Mouse (Mus musculus): ENCODE measurements around the gene Acod1. TPM values are rescaled to one million over a fixed set of nuclear protein-coding genes. Genes with fewer than 3 reads are reported as not detected.

The Acod1 gene
- total and polyA plus RNA-seq, 2 experiments from 2014 or later = not detected

DNA sequence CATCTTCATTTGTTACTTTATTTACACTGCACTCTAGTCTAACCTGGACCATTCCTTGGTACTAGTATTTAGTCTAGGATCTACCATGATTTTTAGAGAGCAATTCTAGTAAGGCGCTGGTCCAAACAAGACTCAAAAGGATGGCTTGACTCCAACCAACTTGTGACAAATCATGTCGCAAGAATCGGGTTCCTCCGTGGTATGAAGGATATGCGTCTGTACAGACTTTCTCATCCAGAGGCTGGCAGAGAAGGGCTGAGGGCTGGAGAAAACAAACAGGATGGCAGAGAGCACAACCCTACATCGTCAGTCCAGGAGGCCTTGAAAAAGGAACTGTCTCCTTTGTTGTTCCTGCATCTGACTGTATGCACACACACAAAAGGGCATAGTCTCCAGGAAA is 49.8 kb downstream of the Acod1 start:
- no peak overlapping the region for H3K4me2 ChIP-seq (ENCODE audit: low read depth, low read length, poor library complexity, severe bottlenecking)
- H3K4me3 ChIP-seq (ENCODE audit: low read depth, low read length) = no peak overlapping the region
- H3K9me3 ChIP-seq (ENCODE audit: low read length) = no peaks in the 10 kb centered on the region
- 77% methylated on average over 6 of the region's 6 CpGs for WGBS
- H3K4me1 ChIP-seq (ENCODE audit: insufficient read depth, low read length) = peaks cover 14% of the 10 kb centered on the region
- ATAC-seq (ENCODE audit: low FRiP score) (no peak), DNase-seq (ENCODE audit: low spot score) (no peak)
- peaks cover 2% of the 10 kb centered on the region; the same call in 1 of the 2 replicates for H3K36me3 ChIP-seq (ENCODE audit: insufficient read depth, low read length)
- H3K27me3 ChIP-seq (ENCODE audit: insufficient read depth, low read length) = no peaks in the 10 kb centered on the region
- no peak overlapping the region for H3K27ac ChIP-seq (ENCODE audit: low read depth, low read length)
- H3K9ac ChIP-seq (replicated peaks; ENCODE audit: low read length, poor library complexity, severe bottlenecking) = no peak overlapping the region
- TF ChIP-seq CTCF (IDR thresholded peaks at IDR 0.05) = no peak

DNA sequence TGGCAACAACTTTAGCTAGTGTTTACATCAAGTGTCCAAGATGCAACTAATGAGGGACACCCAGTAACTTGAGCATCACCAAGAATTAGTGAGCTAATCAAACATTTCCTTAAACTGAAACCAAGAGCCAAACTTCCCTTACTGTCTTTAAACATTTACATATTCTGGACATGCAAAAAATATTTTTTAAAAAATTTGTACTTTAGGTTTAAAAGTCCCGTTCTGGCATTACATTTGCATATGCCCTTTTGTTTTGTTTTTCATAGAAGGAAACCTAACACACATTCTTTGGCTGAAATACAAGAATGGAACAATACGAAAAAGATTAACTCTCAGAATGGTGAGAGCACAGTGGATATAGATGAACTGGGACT is 51.4 kb downstream of the Acod1 start:
- no peaks in the 10 kb centered on the region for H3K36me3 ChIP-seq (ENCODE audit: insufficient read depth, low read length)
- ATAC-seq (ENCODE audit: low FRiP score) = no peak
- H3K9me3 ChIP-seq (ENCODE audit: low read length) = no peaks in the 10 kb centered on the region
- peak overlapping the region; percentile 96 for H3K9ac ChIP-seq (replicated peaks; ENCODE audit: low read length, poor library complexity, severe bottlenecking)
- no peak overlapping the region for H3K27ac ChIP-seq (ENCODE audit: low read depth, low read length)
- no peak for TF ChIP-seq CTCF (IDR thresholded peaks at IDR 0.05)
- DNase-seq (ENCODE audit: low spot score) = no peak
- 1% methylated on average over 2 of the region's 2 CpGs for WGBS
- peak overlapping the region; percentile 71 for H3K4me2 ChIP-seq (ENCODE audit: low read depth, low read length, poor library complexity, severe bottlenecking)
- no peaks in the 10 kb centered on the region for H3K27me3 ChIP-seq (ENCODE audit: insufficient read depth, low read length)
- H3K4me3 ChIP-seq (ENCODE audit: low read depth, low read length) = peak overlapping the region; percentile 95
- H3K4me1 ChIP-seq (ENCODE audit: insufficient read depth, low read length) = peaks cover 14% of the 10 kb centered on the region

DNA sequence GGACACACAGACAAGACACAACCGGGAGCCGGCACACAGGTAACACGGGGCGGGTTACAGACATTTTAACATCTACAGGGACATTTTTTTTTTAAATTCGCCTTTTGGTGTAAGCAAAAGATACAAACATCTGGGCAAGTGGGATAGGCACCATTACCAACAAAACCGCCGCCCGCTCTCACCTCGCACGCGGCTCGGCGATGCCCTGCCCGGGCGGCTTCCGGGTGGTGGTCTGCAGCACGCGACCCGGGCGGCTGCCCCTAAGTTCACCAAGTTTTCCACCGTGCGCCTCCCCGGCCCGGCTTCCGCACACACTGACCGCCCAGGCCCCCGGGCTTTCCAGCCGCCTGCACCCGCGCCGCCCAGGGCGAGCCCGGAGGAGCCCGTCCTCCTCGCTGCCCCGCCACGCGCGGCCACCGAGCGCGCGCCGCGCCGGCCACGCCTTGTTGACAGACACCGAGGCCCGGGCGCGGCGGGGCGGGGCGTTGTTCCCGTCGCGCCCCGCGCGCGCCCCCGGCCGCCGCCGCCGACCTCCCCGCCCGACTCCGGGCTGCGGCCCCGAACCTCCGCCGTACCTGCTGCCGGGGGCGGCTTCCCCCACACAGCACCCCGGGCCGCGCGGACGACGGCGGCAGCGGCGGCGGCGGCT is 51.9 kb downstream of the Acod1 start:
- Histone ChIP-seq H3K27me3 (ENCODE audit: insufficient read depth, low read length) (no peaks in the 10 kb centered on the region), H3K4me2 (ENCODE audit: low read depth, low read length, poor library complexity, severe bottlenecking) (peak overlapping the region; percentile 71)
- no peak for TF ChIP-seq CTCF (IDR thresholded peaks at IDR 0.05)

DNA sequence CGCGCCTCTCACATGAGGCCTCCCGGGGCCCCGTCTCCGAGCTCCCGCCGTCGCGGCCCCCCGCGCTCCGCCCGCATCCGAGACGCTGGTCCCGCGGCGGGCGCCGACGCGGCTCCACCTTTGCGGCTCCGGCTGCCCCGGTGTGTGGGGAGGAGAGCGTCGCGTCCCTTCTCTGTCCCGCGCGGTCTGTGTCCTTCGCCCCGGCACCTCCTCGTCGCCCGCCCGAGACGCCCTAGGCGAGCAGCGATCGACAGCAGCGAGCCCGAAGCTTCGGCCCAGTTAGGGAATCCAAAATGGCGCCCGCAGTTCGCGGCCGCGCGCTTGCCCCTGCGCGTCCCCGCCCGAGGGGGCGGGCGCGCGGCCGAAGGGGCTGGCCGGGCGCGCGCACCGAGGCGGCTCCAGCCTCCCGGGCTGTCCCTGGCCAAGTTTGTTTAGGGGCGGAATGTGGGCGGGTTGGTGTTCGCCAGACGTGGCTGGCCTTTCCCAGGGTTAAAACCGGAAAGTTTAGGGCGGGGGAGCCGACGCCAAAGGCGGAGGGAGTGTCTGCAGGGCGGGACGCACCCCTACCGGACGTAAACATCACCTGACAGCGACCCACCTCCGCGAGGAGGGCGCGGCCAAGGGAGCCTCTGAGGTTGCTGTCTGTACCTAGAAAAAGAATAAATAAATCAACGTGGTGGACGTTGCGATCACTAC is 52.6 kb downstream of the Acod1 start, which contains the start of gene Fbxl3:
Fbxl3 (minus strand) TSS at position 329 of the 696 bp plus-strand sequence.
- Histone ChIP-seq H3K9ac (replicated peaks; ENCODE audit: low read length, poor library complexity, severe bottlenecking) (peak within 1 kb of the TSS; percentile 96), H3K4me1 (ENCODE audit: insufficient read depth, low read length) (peaks cover 14% of the 10 kb centered on the region), H3K27ac (ENCODE audit: low read depth, low read length) (peak within 1 kb of the TSS; percentile 95), H3K4me2 (ENCODE audit: low read depth, low read length, poor library complexity, severe bottlenecking) (peak within 1 kb of the TSS; percentile 71), H3K9me3 (ENCODE audit: low read length) (no peaks in the 10 kb centered on the region), H3K27me3 (ENCODE audit: insufficient read depth, low read length) (no peaks in the 10 kb centered on the region), H3K36me3 (ENCODE audit: insufficient read depth, low read length) (no peaks in the 10 kb centered on the region), H3K4me3 (ENCODE audit: low read depth, low read length) (peak within 1 kb of the TSS; percentile 95)
- DNase-seq (ENCODE audit: low spot score) (peak; percentile 90), ATAC-seq (ENCODE audit: low FRiP score) (peak; percentile 86)
- WGBS = under 1% methylated on average over 67 of the region's 88 CpGs
- no peak for TF ChIP-seq CTCF (IDR thresholded peaks at IDR 0.05)

More for the DNA sequence above, 51.9 kb downstream of the Acod1 start:
- peak overlapping the region; percentile 95 for H3K4me3 ChIP-seq (ENCODE audit: low read depth, low read length)
- no peaks in the 10 kb centered on the region for H3K36me3 ChIP-seq (ENCODE audit: insufficient read depth, low read length)
- WGBS = under 1% methylated on average over 44 of the region's 86 CpGs
- no peaks in the 10 kb centered on the region for H3K9me3 ChIP-seq (ENCODE audit: low read length)
- ATAC-seq (ENCODE audit: low FRiP score) (peak; percentile 82), DNase-seq (ENCODE audit: low spot score) (peak; percentile 85)
- H3K9ac ChIP-seq (replicated peaks; ENCODE audit: low read length, poor library complexity, severe bottlenecking) = peak overlapping the region; percentile 96
- peaks cover 14% of the 10 kb centered on the region for H3K4me1 ChIP-seq (ENCODE audit: insufficient read depth, low read length)
- peak overlapping the region; percentile 95 for H3K27ac ChIP-seq (ENCODE audit: low read depth, low read length)

DNA sequence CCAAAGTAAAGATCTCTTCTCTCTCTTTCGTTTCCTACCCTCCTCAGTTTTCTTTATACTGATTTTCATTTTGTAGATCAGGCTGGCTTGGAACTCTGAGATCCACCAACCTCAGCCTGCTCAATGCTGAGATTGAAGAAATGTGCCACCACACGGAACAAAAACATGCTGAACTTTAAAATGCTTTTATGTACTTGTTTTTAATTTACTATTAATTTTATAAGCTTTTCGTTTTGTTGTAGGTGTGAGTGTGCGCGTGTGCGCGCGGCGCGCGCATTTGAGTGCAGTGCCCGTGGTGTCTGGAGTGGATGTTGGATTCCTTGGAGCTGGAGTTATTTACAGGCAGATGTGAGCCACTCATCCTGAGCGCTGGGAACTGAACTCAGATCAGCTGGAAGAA is 53.5 kb downstream of the Acod1 start:
- no peaks in the 10 kb centered on the region for H3K9me3 ChIP-seq (ENCODE audit: low read length)
- H3K27ac ChIP-seq (ENCODE audit: low read depth, low read length) = no peak overlapping the region
- peaks cover 14% of the 10 kb centered on the region for H3K4me1 ChIP-seq (ENCODE audit: insufficient read depth, low read length)
- no peak for TF ChIP-seq CTCF (IDR thresholded peaks at IDR 0.05)
- H3K27me3 ChIP-seq (ENCODE audit: insufficient read depth, low read length) = no peaks in the 10 kb centered on the region
- ATAC-seq (ENCODE audit: low FRiP score) (no peak), DNase-seq (ENCODE audit: low spot score) (no peak)
- no peak overlapping the region for H3K4me2 ChIP-seq (ENCODE audit: low read depth, low read length, poor library complexity, severe bottlenecking)
- H3K9ac ChIP-seq (replicated peaks; ENCODE audit: low read length, poor library complexity, severe bottlenecking) = no peak overlapping the region
- WGBS = 87% methylated on average over 13 of the region's 13 CpGs
- no peak overlapping the region for H3K4me3 ChIP-seq (ENCODE audit: low read depth, low read length)
- H3K36me3 ChIP-seq (ENCODE audit: insufficient read depth, low read length) = no peaks in the 10 kb centered on the region

DNA sequence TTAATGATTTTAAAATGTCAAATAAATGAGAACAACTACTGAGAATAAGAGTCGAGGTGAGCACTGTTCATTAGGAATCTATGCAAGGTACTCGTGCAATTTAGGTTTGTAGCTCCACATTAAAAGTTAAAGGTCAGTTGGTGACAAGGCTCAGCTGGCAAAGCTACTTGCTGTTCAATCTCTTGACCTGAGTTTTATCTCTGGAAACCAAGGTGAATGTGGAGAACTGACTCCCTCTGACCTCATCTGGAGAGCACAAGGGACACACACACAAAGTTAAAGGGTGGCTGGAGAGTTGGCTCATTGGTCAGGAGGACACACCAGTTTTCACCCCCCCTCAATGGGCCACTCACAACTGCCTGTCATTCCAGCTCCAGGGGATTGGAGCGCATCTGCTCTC is 54.4 kb downstream of the Acod1 start:
- H3K4me2 ChIP-seq (ENCODE audit: low read depth, low read length, poor library complexity, severe bottlenecking) = no peak overlapping the region
- WGBS = 86% methylated on average over 3 of the region's 3 CpGs
- no peak for TF ChIP-seq CTCF (IDR thresholded peaks at IDR 0.05)
- ATAC-seq (ENCODE audit: low FRiP score) (no peak), DNase-seq (ENCODE audit: low spot score) (no peak)
- no peaks in the 10 kb centered on the region for H3K27me3 ChIP-seq (ENCODE audit: insufficient read depth, low read length)
- no peak overlapping the region for H3K27ac ChIP-seq (ENCODE audit: low read depth, low read length)
- peaks cover 11% of the 10 kb centered on the region for H3K4me1 ChIP-seq (ENCODE audit: insufficient read depth, low read length)
- no peaks in the 10 kb centered on the region for H3K36me3 ChIP-seq (ENCODE audit: insufficient read depth, low read length)
- H3K4me3 ChIP-seq (ENCODE audit: low read depth, low read length) = no peak overlapping the region
- H3K9ac ChIP-seq (replicated peaks; ENCODE audit: low read length, poor library complexity, severe bottlenecking) = no peak overlapping the region
- no peaks in the 10 kb centered on the region for H3K9me3 ChIP-seq (ENCODE audit: low read length)
